Mouse (Mus musculus): ENCODE data around the gene Lrpprc. TPM values are rescaled to one million over a fixed set of nuclear protein-coding genes. Genes with fewer than 3 reads are reported as not detected.

The Lrpprc gene
- polyA plus RNA-seq, 1 experiment from 2014 or later = 74.4 TPM

DNA sequence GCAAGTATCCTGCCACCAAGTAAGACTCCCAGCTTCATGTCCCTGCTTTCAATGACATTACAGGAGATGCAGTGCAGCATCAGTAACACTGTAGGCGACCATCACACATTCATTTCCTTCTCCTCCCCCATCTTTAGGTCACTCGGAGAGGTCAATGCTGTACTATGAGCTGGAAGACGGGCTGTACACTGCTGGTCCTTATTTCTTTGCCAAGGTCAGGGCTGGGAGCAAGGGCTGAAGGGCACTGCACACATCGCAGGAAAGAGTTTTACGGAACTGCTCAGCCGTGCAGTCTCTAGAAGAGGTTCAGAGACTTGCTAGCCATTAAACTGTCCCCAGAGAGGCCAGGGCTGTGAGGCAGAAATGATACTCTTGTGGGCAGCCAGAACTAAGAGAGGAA, 94.1 kb downstream of the Lrpprc start:
- no peak overlapping the region for H3K4me3 ChIP-seq (ENCODE audit: control insufficient read depth in 1 of 2, insufficient read depth in 1 of 2, low read depth in 1 of 2, low read length in 2 of 2)
- WGBS = 69% methylated on average over 6 of the region's 6 CpGs
- H3K27me3 ChIP-seq (ENCODE audit: control insufficient read depth, insufficient read depth, low read length) = no peaks in the 10 kb centered on the region
- no peak overlapping the region for H3K4me2 ChIP-seq (ENCODE audit: low read length)
- no peak overlapping the region for H3K27ac ChIP-seq (replicated peaks in 1 of 2; ENCODE audit: control insufficient read depth in 1 of 2, insufficient read depth in 1 of 2, low read depth in 2 of 2, low read length in 2 of 2)
- no peaks in the 10 kb centered on the region for H3K36me3 ChIP-seq (ENCODE audit: control insufficient read depth, insufficient read depth, low read length)
- no peak for ATAC-seq (ENCODE audit: insufficient number of reproducible peaks, insufficient read depth, low FRiP score, low read depth)
- H3K9me3 ChIP-seq (ENCODE audit: control insufficient read depth, low read length) = no peaks in the 10 kb centered on the region
- no peak overlapping the region for H3K9ac ChIP-seq (ENCODE audit: low read length)
- no peaks in the 10 kb centered on the region; a peak in 2 of 4 replicates for H3K4me1 ChIP-seq (ENCODE audit: control insufficient read depth in 2 of 2, insufficient read depth in 2 of 2, low read length in 2 of 2)

GRCm38 (mm10) chr17:84693741-84694140, 96.8 kb downstream of the Lrpprc start:
- WGBS = 67% methylated on average over 2 of the region's 2 CpGs
- no peak overlapping the region for H3K4me2 ChIP-seq (ENCODE audit: low read length)
- H3K4me3 ChIP-seq (ENCODE audit: control insufficient read depth in 1 of 2, insufficient read depth in 1 of 2, low read depth in 1 of 2, low read length in 2 of 2) = no peak overlapping the region
- no peaks in the 10 kb centered on the region for H3K9me3 ChIP-seq (ENCODE audit: control insufficient read depth, low read length)
- no peak for ATAC-seq (ENCODE audit: insufficient number of reproducible peaks, insufficient read depth, low FRiP score, low read depth)
- no peak overlapping the region for H3K27ac ChIP-seq (replicated peaks in 1 of 2; ENCODE audit: control insufficient read depth in 1 of 2, insufficient read depth in 1 of 2, low read depth in 2 of 2, low read length in 2 of 2)
- no peaks in the 10 kb centered on the region; a peak in 2 of 4 replicates for H3K4me1 ChIP-seq (ENCODE audit: control insufficient read depth in 2 of 2, insufficient read depth in 2 of 2, low read length in 2 of 2)
- no peaks in the 10 kb centered on the region for H3K27me3 ChIP-seq (ENCODE audit: control insufficient read depth, insufficient read depth, low read length)
- no peak overlapping the region for H3K9ac ChIP-seq (ENCODE audit: low read length)
- H3K36me3 ChIP-seq (ENCODE audit: control insufficient read depth, insufficient read depth, low read length) = no peaks in the 10 kb centered on the region

DNA sequence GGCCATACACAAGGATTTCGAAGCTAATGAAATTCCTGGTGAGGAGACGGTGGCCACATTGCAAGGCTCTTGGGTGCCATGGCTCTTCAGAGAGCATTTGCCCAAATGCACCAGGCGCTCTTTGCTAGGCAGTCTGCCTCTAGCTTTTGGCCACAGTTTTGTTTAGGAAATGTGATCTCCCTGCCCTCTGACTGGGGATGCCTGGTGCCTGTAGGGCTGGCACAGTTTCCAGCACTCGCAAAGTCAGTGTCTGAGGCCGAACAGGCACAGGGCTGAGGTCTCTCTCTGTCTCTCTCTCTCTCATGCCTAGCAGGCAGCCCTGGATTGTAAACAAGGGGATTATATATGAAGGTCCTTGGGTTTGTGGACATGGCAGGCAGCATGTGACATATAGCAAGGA, 100.5 kb downstream of the Lrpprc start:
- no peak overlapping the region for H3K27ac ChIP-seq (replicated peaks in 1 of 2; ENCODE audit: control insufficient read depth in 1 of 2, insufficient read depth in 1 of 2, low read depth in 2 of 2, low read length in 2 of 2)
- no peaks in the 10 kb centered on the region; a peak in 2 of 4 replicates for H3K4me1 ChIP-seq (ENCODE audit: control insufficient read depth in 2 of 2, insufficient read depth in 2 of 2, low read length in 2 of 2)
- H3K36me3 ChIP-seq (ENCODE audit: control insufficient read depth, insufficient read depth, low read length) = no peaks in the 10 kb centered on the region
- no peak overlapping the region for H3K4me2 ChIP-seq (ENCODE audit: low read length)
- H3K9me3 ChIP-seq (ENCODE audit: control insufficient read depth, low read length) = no peaks in the 10 kb centered on the region
- no peak overlapping the region for H3K4me3 ChIP-seq (ENCODE audit: control insufficient read depth in 1 of 2, insufficient read depth in 1 of 2, low read depth in 1 of 2, low read length in 2 of 2)
- WGBS = 78% methylated on average over 5 of the region's 5 CpGs
- ATAC-seq (ENCODE audit: insufficient number of reproducible peaks, insufficient read depth, low FRiP score, low read depth) = no peak
- H3K9ac ChIP-seq (ENCODE audit: low read length) = no peak overlapping the region
- no peaks in the 10 kb centered on the region for H3K27me3 ChIP-seq (ENCODE audit: control insufficient read depth, insufficient read depth, low read length)

GRCm38 (mm10) chr17:84689316-84689715, 101.3 kb downstream of the Lrpprc start:
- 79% methylated on average over 5 of the region's 5 CpGs for WGBS
- H3K36me3 ChIP-seq (ENCODE audit: control insufficient read depth, insufficient read depth, low read length) = no peaks in the 10 kb centered on the region

DNA sequence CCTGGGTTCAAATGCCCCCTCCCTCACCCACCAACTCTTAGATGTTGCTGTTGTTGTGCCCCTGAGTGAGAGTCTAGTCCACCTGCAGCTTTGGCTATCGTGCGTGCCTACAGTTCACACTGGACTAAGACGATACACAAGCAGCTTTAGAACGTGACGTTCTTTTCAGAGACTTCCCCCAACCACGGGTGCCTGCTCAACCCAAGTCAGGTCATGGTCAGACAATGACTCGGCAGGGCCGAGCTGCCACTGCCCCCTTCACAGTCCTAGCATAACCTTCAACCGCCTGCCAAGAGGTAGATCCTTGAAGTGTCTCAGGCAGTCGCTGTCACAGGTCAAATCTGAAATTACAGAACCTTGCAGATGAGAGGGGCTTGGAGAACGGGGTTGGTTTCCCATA, 101.8 kb downstream of the Lrpprc start:
- no peaks in the 10 kb centered on the region for H3K36me3 ChIP-seq (ENCODE audit: control insufficient read depth, insufficient read depth, low read length)
- no peak overlapping the region for H3K4me3 ChIP-seq (ENCODE audit: control insufficient read depth in 1 of 2, insufficient read depth in 1 of 2, low read depth in 1 of 2, low read length in 2 of 2)
- no peaks in the 10 kb centered on the region for H3K9me3 ChIP-seq (ENCODE audit: control insufficient read depth, low read length)
- no peak overlapping the region for H3K27ac ChIP-seq (replicated peaks in 1 of 2; ENCODE audit: control insufficient read depth in 1 of 2, insufficient read depth in 1 of 2, low read depth in 2 of 2, low read length in 2 of 2)
- no peak overlapping the region for H3K9ac ChIP-seq (ENCODE audit: low read length)
- H3K27me3 ChIP-seq (ENCODE audit: control insufficient read depth, insufficient read depth, low read length) = no peaks in the 10 kb centered on the region
- no peak overlapping the region for H3K4me2 ChIP-seq (ENCODE audit: low read length)
- no peaks in the 10 kb centered on the region; a peak in 2 of 4 replicates for H3K4me1 ChIP-seq (ENCODE audit: control insufficient read depth in 2 of 2, insufficient read depth in 2 of 2, low read length in 2 of 2)
- 79% methylated on average over 11 of the region's 11 CpGs for WGBS
- no peak for ATAC-seq (ENCODE audit: insufficient number of reproducible peaks, insufficient read depth, low FRiP score, low read depth)

More at GRCm38 (mm10) chr17:84689316-84689715, 101.3 kb downstream of the Lrpprc start:
- ATAC-seq (ENCODE audit: insufficient number of reproducible peaks, insufficient read depth, low FRiP score, low read depth) = no peak
- Histone ChIP-seq H3K27ac (replicated peaks in 1 of 2; ENCODE audit: control insufficient read depth in 1 of 2, insufficient read depth in 1 of 2, low read depth in 2 of 2, low read length in 2 of 2) (no peak overlapping the region), H3K9me3 (ENCODE audit: control insufficient read depth, low read length) (no peaks in the 10 kb centered on the region), H3K4me1 (ENCODE audit: control insufficient read depth in 2 of 2, insufficient read depth in 2 of 2, low read length in 2 of 2) (no peaks in the 10 kb centered on the region; a peak in 2 of 4 replicates), H3K27me3 (ENCODE audit: control insufficient read depth, insufficient read depth, low read length) (no peaks in the 10 kb centered on the region), H3K4me2 (ENCODE audit: low read length) (no peak overlapping the region), H3K4me3 (ENCODE audit: control insufficient read depth in 1 of 2, insufficient read depth in 1 of 2, low read depth in 1 of 2, low read length in 2 of 2) (no peak overlapping the region), H3K9ac (ENCODE audit: low read length) (no peak overlapping the region)

DNA sequence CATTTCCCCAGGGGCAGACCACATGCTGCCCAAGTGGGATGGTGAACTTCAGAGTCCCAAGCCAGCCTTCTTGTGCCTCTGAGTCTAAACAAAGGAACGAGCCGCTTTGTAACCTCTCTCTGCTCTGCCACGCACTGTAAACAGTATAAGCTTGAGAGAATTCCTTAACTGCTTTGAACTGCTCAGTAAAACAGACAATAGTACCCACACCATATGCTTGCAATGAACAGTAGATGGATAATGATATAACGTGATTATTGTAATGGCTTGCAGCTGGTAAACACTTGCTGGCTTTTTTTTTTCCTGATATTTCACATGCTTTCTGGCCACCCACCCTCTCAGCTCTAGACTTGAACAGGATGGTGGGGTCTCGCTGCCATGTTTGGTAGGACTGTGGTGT, 102.6 kb downstream of the Lrpprc start:
- no peaks in the 10 kb centered on the region for H3K9me3 ChIP-seq (ENCODE audit: control insufficient read depth, low read length)
- no peak overlapping the region for H3K4me3 ChIP-seq (ENCODE audit: control insufficient read depth in 1 of 2, insufficient read depth in 1 of 2, low read depth in 1 of 2, low read length in 2 of 2)
- H3K4me2 ChIP-seq (ENCODE audit: low read length) = no peak overlapping the region
- no peaks in the 10 kb centered on the region for H3K36me3 ChIP-seq (ENCODE audit: control insufficient read depth, insufficient read depth, low read length)
- ATAC-seq (ENCODE audit: insufficient number of reproducible peaks, insufficient read depth, low FRiP score, low read depth) = no peak
- no peak overlapping the region for H3K9ac ChIP-seq (ENCODE audit: low read length)
- H3K4me1 ChIP-seq (ENCODE audit: control insufficient read depth in 2 of 2, insufficient read depth in 2 of 2, low read length in 2 of 2) = no peaks in the 10 kb centered on the region; a peak in 2 of 4 replicates
- no peaks in the 10 kb centered on the region for H3K27me3 ChIP-seq (ENCODE audit: control insufficient read depth, insufficient read depth, low read length)
- WGBS = 77% methylated on average over 5 of the region's 5 CpGs
- no peak overlapping the region for H3K27ac ChIP-seq (replicated peaks in 1 of 2; ENCODE audit: control insufficient read depth in 1 of 2, insufficient read depth in 1 of 2, low read depth in 2 of 2, low read length in 2 of 2)

- Histone ChIP-seq H3K27ac (replicated peaks in 1 of 2; ENCODE audit: control insufficient read depth in 1 of 2, insufficient read depth in 1 of 2, low read depth in 2 of 2, low read length in 2 of 2) (no peak overlapping the region), H3K4me2 (ENCODE audit: low read length) (no peak overlapping the region), H3K36me3 (ENCODE audit: control insufficient read depth, insufficient read depth, low read length) (no peaks in the 10 kb centered on the region), H3K9me3 (ENCODE audit: control insufficient read depth, low read length) (no peaks in the 10 kb centered on the region), H3K27me3 (ENCODE audit: control insufficient read depth, insufficient read depth, low read length) (no peaks in the 10 kb centered on the region), H3K4me3 (ENCODE audit: control insufficient read depth in 1 of 2, insufficient read depth in 1 of 2, low read depth in 1 of 2, low read length in 2 of 2) (no peak overlapping the region), H3K4me1 (ENCODE audit: control insufficient read depth in 2 of 2, insufficient read depth in 2 of 2, low read length in 2 of 2) (no peaks in the 10 kb centered on the region), H3K9ac (ENCODE audit: low read length) (no peak overlapping the region)
- no peak for ATAC-seq (ENCODE audit: insufficient number of reproducible peaks, insufficient read depth, low FRiP score, low read depth)
- 61% methylated on average over 4 of the region's 4 CpGs for WGBS
Measured at GRCm38 (mm10) chr17:84685286-84685685, 105.3 kb downstream of the Lrpprc start.

- no peaks in the 10 kb centered on the region for H3K9me3 ChIP-seq (ENCODE audit: control insufficient read depth, low read length)
- H3K36me3 ChIP-seq (ENCODE audit: control insufficient read depth, insufficient read depth, low read length) = no peaks in the 10 kb centered on the region
- no peak overlapping the region for H3K4me3 ChIP-seq (ENCODE audit: control insufficient read depth in 1 of 2, insufficient read depth in 1 of 2, low read depth in 1 of 2, low read length in 2 of 2)
- ATAC-seq (ENCODE audit: insufficient number of reproducible peaks, insufficient read depth, low FRiP score, low read depth) = no peak
- no peaks in the 10 kb centered on the region for H3K27me3 ChIP-seq (ENCODE audit: control insufficient read depth, insufficient read depth, low read length)
- WGBS = 51% methylated on average over 6 of the region's 6 CpGs
- H3K4me2 ChIP-seq (ENCODE audit: low read length) = no peak overlapping the region
- H3K4me1 ChIP-seq (ENCODE audit: control insufficient read depth in 2 of 2, insufficient read depth in 2 of 2, low read length in 2 of 2) = no peaks in the 10 kb centered on the region
- no peak overlapping the region for H3K27ac ChIP-seq (replicated peaks in 1 of 2; ENCODE audit: control insufficient read depth in 1 of 2, insufficient read depth in 1 of 2, low read depth in 2 of 2, low read length in 2 of 2)
- H3K9ac ChIP-seq (ENCODE audit: low read length) = no peak overlapping the region
Measured at GRCm38 (mm10) chr17:84684284-84684683, 106.3 kb downstream of the Lrpprc start.
